9 mouse cellular contexts compared by ENCODE assay signal in genomic region chr2:112765046-112765445, GRCm38 (mm10).
A peak's percentile ranks its signal among the peaks of the same experiment; 100 is the strongest.
DNase-seq lines count a peak whose midpoint lies in the region; ATAC-seq and TF ChIP-seq lines count a peak whose summit lies in the region.
"Had no signal": no experiment of that assay in that cellular context is flagged by ENCODE, and none has a peak within 500 bp of the region (broad histone marks: within the 10 kb centered on the region; RNA-seq: fewer than 3 reads in every experiment).

No protein-coding gene starts in this region.

- intact Hi-C loops in gastrocnemius, adult 2 months (cut with DNase I), result loop anchor here (10.0 kb wide), 1 partner anchor 230 kb away; no protein-coding TSS in a partner anchor
- intact Hi-C loops in gastrocnemius, postnatal 14 days (cut with DNase I; ENCODE audit: low total_unique reads), result loop anchor here (10.0 kb wide), 2 partner anchors 220 to 260 kb away; no protein-coding TSS in a partner anchor

- H3K4me2 ChIP-seq in neural tube, embryonic 15.5 days, result no peak overlapping the region
- H3K4me2 ChIP-seq in kidney, postnatal 0 days (ENCODE audit: low read length), result no peak overlapping the region

- H3K4me3 ChIP-seq in gastrocnemius, adult 2 months, result no peak overlapping the region
- H3K4me3 ChIP-seq in neural tube, embryonic 15.5 days (replicated peaks), result no peak overlapping the region
- no peak overlapping the region for H3K4me3 ChIP-seq in kidney, postnatal 0 days (replicated peaks; ENCODE audit: low read depth, low read length)

- peak; percentile 20 for DNase-seq in gastrocnemius, adult 2 months
- DNase-seq in gastrocnemius, postnatal 14 days, result no peak
- DNase-seq in neural tube, embryonic 10.5 days (ENCODE audit: extremely low spot score, low spot score), result peak; percentile 26
- peak; percentile 36 for DNase-seq in adrenal gland, adult 2 months
- no peak for DNase-seq in kidney, postnatal 0 days (ENCODE audit: low spot score)
- DNase-seq in retina, embryonic 14.5 days (ENCODE audit: low spot score), result peak; percentile 48
- DNase-seq in spleen, adult 12 weeks (ENCODE audit: low spot score), result no peak

- H3K9ac ChIP-seq in neural tube, embryonic 15.5 days (replicated peaks), result no peak overlapping the region
- H3K9ac ChIP-seq in kidney, postnatal 0 days (ENCODE audit: low read depth, low read length), result no peak overlapping the region

- peak; percentile 46 for TF ChIP-seq CTCF in gastrocnemius, adult 2 months (IDR thresholded peaks at IDR 0.05)
- peak; percentile 60 for TF ChIP-seq CTCF in kidney, postnatal 0 days (IDR thresholded peaks at IDR 0.05; ENCODE audit: low read depth)

- no peaks in the 10 kb centered on the region for H3K4me1 ChIP-seq in neural tube, embryonic 15.5 days
- H3K4me1 ChIP-seq in kidney, postnatal 0 days (replicated peaks; ENCODE audit: insufficient read depth, low read length), result no peaks in the 10 kb centered on the region

- no peak overlapping the region for H3K27ac ChIP-seq in gastrocnemius, adult 2 months
- H3K27ac ChIP-seq in neural tube, embryonic 15.5 days (replicated peaks), result no peak overlapping the region
- no peak overlapping the region for H3K27ac ChIP-seq in kidney, postnatal 0 days
- H3K27ac ChIP-seq: macrophage had no signal

- no peak for ATAC-seq in neural tube, embryonic 15.5 days (ENCODE audit: low FRiP score)
- no peak for ATAC-seq in kidney, postnatal 0 days (replicated peaks; ENCODE audit: low FRiP score, low read depth)

- H3K36me3 ChIP-seq in neural tube, embryonic 15.5 days, result no peaks in the 10 kb centered on the region
- no peaks in the 10 kb centered on the region for H3K36me3 ChIP-seq in kidney, postnatal 0 days (ENCODE audit: insufficient read depth, low read length)

- H3K9me3 ChIP-seq in neural tube, embryonic 15.5 days (replicated peaks), result no peaks in the 10 kb centered on the region
- no peaks in the 10 kb centered on the region for H3K9me3 ChIP-seq in kidney, postnatal 0 days (replicated peaks; ENCODE audit: low read length)

- no peaks in the 10 kb centered on the region for H3K27me3 ChIP-seq in neural tube, embryonic 15.5 days (replicated peaks)
- H3K27me3 ChIP-seq in kidney, postnatal 0 days (ENCODE audit: insufficient read depth, low read length), result no peaks in the 10 kb centered on the region

- 69% methylated on average over 5 of the region's 5 CpGs for WGBS in neural tube, embryonic 15.5 days
- WGBS in kidney, postnatal 0 days, result 63% methylated on average over 5 of the region's 5 CpGs

Comparison
In these comparisons a context has a peak if more than half of its experiments do, and no peak if none do; other contexts are left out.
1. DNase-seq: peak in gastrocnemius, adult 2 months (single experiment), neural tube, embryonic 10.5 days (single experiment), adrenal gland, adult 2 months (single experiment) and retina, embryonic 14.5 days (single experiment); none in gastrocnemius, postnatal 14 days (single experiment), kidney, postnatal 0 days (single experiment) and spleen, adult 12 weeks (single experiment).